Mouse (Mus musculus): ENCODE results near the gene Cflar. TPM values are rescaled to one million over a fixed set of nuclear protein-coding genes. Genes with fewer than 3 reads are reported as not detected.
"Not testable (repeated sequence)": the region's sequence is repeated elsewhere in the genome, so short reads cannot be mapped to it uniquely, and the experiment has no call there.

Gene Cflar
- polyA plus RNA-seq, 1 experiment from 2014 or later = 19.1 TPM

GRCm38 (mm10) chr1:58700580-58701162, 10.6 kb upstream of the Cflar start:
- H3K4me2 ChIP-seq; H3K9me3 ChIP-seq (ENCODE audit: control insufficient read depth, low read length); H3K4me1 ChIP-seq (ENCODE audit: control insufficient read depth, insufficient read depth, low read length); DNase-seq (ENCODE audit: low spot score, missing footprints); H3K9ac ChIP-seq (ENCODE audit: low read length); H3K27ac ChIP-seq (ENCODE audit: low read depth, low read length); H3K27me3 ChIP-seq (ENCODE audit: control insufficient read depth, insufficient read depth, low read length); H3K36me3 ChIP-seq (ENCODE audit: control insufficient read depth, insufficient read depth, low read length); ATAC-seq (ENCODE audit: low FRiP score); H3K4me3 ChIP-seq (ENCODE audit: low read depth, low read length): not testable (repeated sequence)
- WGBS = 86% methylated on average over 4 of the region's 5 CpGs

GRCm38 (mm10) chr1:58710043-58710442, 1.3 kb upstream of the Cflar start:
- not testable (repeated sequence) for H3K9me3 ChIP-seq (ENCODE audit: control insufficient read depth, low read length); ATAC-seq (ENCODE audit: low FRiP score); H3K4me1 ChIP-seq (ENCODE audit: control insufficient read depth, insufficient read depth, low read length); H3K27ac ChIP-seq (ENCODE audit: low read depth, low read length); H3K27me3 ChIP-seq (ENCODE audit: control insufficient read depth, insufficient read depth, low read length); DNase-seq (ENCODE audit: low spot score, missing footprints); H3K36me3 ChIP-seq (ENCODE audit: control insufficient read depth, insufficient read depth, low read length); H3K9ac ChIP-seq (ENCODE audit: low read length); H3K4me3 ChIP-seq (ENCODE audit: low read depth, low read length); H3K4me2 ChIP-seq
- 88% methylated on average over 1 of the region's 1 CpGs for WGBS

- no peaks in the 10 kb centered on the region for H3K27me3 ChIP-seq (ENCODE audit: control insufficient read depth, insufficient read depth, low read length)
- DNase-seq (ENCODE audit: low spot score, missing footprints) = no peak
- WGBS = 53% methylated on average over 10 of the region's 10 CpGs
- peak overlapping the region; percentile 75 for H3K27ac ChIP-seq (ENCODE audit: low read depth, low read length)
- H3K9me3 ChIP-seq (ENCODE audit: control insufficient read depth, low read length) = no peaks in the 10 kb centered on the region
- no peak for ATAC-seq (ENCODE audit: low FRiP score)
- H3K4me1 ChIP-seq (ENCODE audit: control insufficient read depth, insufficient read depth, low read length) = peaks cover 7% of the 10 kb centered on the region; the same call in 1 of the 2 replicates
- H3K36me3 ChIP-seq (ENCODE audit: control insufficient read depth, insufficient read depth, low read length) = no peaks in the 10 kb centered on the region
- peak overlapping the region; percentile 56 for H3K4me3 ChIP-seq (ENCODE audit: low read depth, low read length)
- peak overlapping the region; percentile 88 for H3K9ac ChIP-seq (ENCODE audit: low read length)
- H3K4me2 ChIP-seq = peak overlapping the region; percentile 66
These were observed 470 bp upstream of the Cflar start for GRCm38 (mm10) chr1:58710711-58711364.

- H3K9me3 ChIP-seq (ENCODE audit: control insufficient read depth, low read length) = no peaks in the 10 kb centered on the region
- peak overlapping the region; percentile 75; the same call in 1 of the 2 replicates for H3K27ac ChIP-seq (ENCODE audit: low read depth, low read length)
- WGBS = 3% methylated on average over 14 of the region's 17 CpGs
- H3K36me3 ChIP-seq (ENCODE audit: control insufficient read depth, insufficient read depth, low read length) = no peaks in the 10 kb centered on the region
- DNase-seq (ENCODE audit: low spot score, missing footprints) (peak; percentile 90), ATAC-seq (ENCODE audit: low FRiP score) (peak; percentile 79)
- H3K4me2 ChIP-seq = peak overlapping the region; percentile 66
- peak overlapping the region; percentile 56 for H3K4me3 ChIP-seq (ENCODE audit: low read depth, low read length)
- no peaks in the 10 kb centered on the region for H3K27me3 ChIP-seq (ENCODE audit: control insufficient read depth, insufficient read depth, low read length)
- H3K9ac ChIP-seq (ENCODE audit: low read length) = peak overlapping the region; percentile 88
- H3K4me1 ChIP-seq (ENCODE audit: control insufficient read depth, insufficient read depth, low read length) = peaks cover 7% of the 10 kb centered on the region; the same call in 1 of the 2 replicates
These were observed 1.1 kb downstream of the Cflar start for GRCm38 (mm10) chr1:58712076-58713061.

- peak; percentile 97 for DNase-seq (ENCODE audit: low spot score, missing footprints)
- peak overlapping the region; percentile 76 for H3K9ac ChIP-seq (ENCODE audit: low read length)
- H3K27ac ChIP-seq (ENCODE audit: low read depth, low read length) = peak overlapping the region; percentile 42; the same call in 1 of the 2 replicates
- H3K4me1 ChIP-seq (ENCODE audit: control insufficient read depth, insufficient read depth, low read length) = peaks cover 7% of the 10 kb centered on the region; the same call in 1 of the 2 replicates
- peak overlapping the region; percentile 66 for H3K4me2 ChIP-seq
- H3K36me3 ChIP-seq (ENCODE audit: control insufficient read depth, insufficient read depth, low read length) = no peaks in the 10 kb centered on the region
- WGBS = 3% methylated on average over 31 of the region's 31 CpGs
- peak overlapping the region; percentile 56 for H3K4me3 ChIP-seq (ENCODE audit: low read depth, low read length)
- ATAC-seq (ENCODE audit: low FRiP score) = peak; percentile 22; the same call in 1 of the 2 replicates
- no peaks in the 10 kb centered on the region for H3K27me3 ChIP-seq (ENCODE audit: control insufficient read depth, insufficient read depth, low read length)
- H3K9me3 ChIP-seq (ENCODE audit: control insufficient read depth, low read length) = no peaks in the 10 kb centered on the region
These were observed 2.0 kb downstream of the Cflar start for GRCm38 (mm10) chr1:58713081-58713892.

GRCm38 (mm10) chr1:58713893-58714231, 2.6 kb downstream of the Cflar start:
- ATAC-seq (ENCODE audit: low FRiP score) = no peak
- no peak for DNase-seq (ENCODE audit: low spot score, missing footprints)
- H3K9ac ChIP-seq (ENCODE audit: low read length) = peak overlapping the region; percentile 76
- peak overlapping the region; percentile 56 for H3K4me3 ChIP-seq (ENCODE audit: low read depth, low read length)
- peaks cover 7% of the 10 kb centered on the region; the same call in 1 of the 2 replicates for H3K4me1 ChIP-seq (ENCODE audit: control insufficient read depth, insufficient read depth, low read length)
- WGBS = 55% methylated on average over 4 of the region's 4 CpGs
- no peaks in the 10 kb centered on the region for H3K36me3 ChIP-seq (ENCODE audit: control insufficient read depth, insufficient read depth, low read length)
- no peaks in the 10 kb centered on the region for H3K9me3 ChIP-seq (ENCODE audit: control insufficient read depth, low read length)
- H3K4me2 ChIP-seq = peak overlapping the region; percentile 66
- H3K27ac ChIP-seq (ENCODE audit: low read depth, low read length) = no peak overlapping the region
- no peaks in the 10 kb centered on the region for H3K27me3 ChIP-seq (ENCODE audit: control insufficient read depth, insufficient read depth, low read length)

- DNase-seq (ENCODE audit: low spot score, missing footprints) (no peak), ATAC-seq (ENCODE audit: low FRiP score) (no peak)
- Histone ChIP-seq H3K36me3 (ENCODE audit: control insufficient read depth, insufficient read depth, low read length) (no peaks in the 10 kb centered on the region), H3K9ac (ENCODE audit: low read length) (no peak overlapping the region), H3K4me3 (ENCODE audit: low read depth, low read length) (peak overlapping the region; percentile 56; the same call in 1 of the 2 replicates), H3K27ac (ENCODE audit: low read depth, low read length) (no peak overlapping the region), H3K4me2 (peak overlapping the region; percentile 66; the same call in 1 of the 2 replicates), H3K27me3 (ENCODE audit: control insufficient read depth, insufficient read depth, low read length) (no peaks in the 10 kb centered on the region), H3K9me3 (ENCODE audit: control insufficient read depth, low read length) (no peaks in the 10 kb centered on the region), H3K4me1 (ENCODE audit: control insufficient read depth, insufficient read depth, low read length) (peaks cover 7% of the 10 kb centered on the region; the same call in 1 of the 2 replicates)
- WGBS = 89% methylated on average over 1 of the region's 1 CpGs
These were observed 3.1 kb downstream of the Cflar start for GRCm38 (mm10) chr1:58714361-58714760.

GRCm38 (mm10) chr1:58715536-58715935, 4.2 kb downstream of the Cflar start:
- DNase-seq (ENCODE audit: low spot score, missing footprints) = no peak
- no peaks in the 10 kb centered on the region for H3K9me3 ChIP-seq (ENCODE audit: control insufficient read depth, low read length)
- H3K4me3 ChIP-seq (ENCODE audit: low read depth, low read length) = no peak overlapping the region
- no peaks in the 10 kb centered on the region for H3K36me3 ChIP-seq (ENCODE audit: control insufficient read depth, insufficient read depth, low read length)
- H3K4me2 ChIP-seq = no peak overlapping the region
- H3K4me1 ChIP-seq (ENCODE audit: control insufficient read depth, insufficient read depth, low read length) = peaks cover 7% of the 10 kb centered on the region; the same call in 1 of the 2 replicates
- no peak for ATAC-seq (ENCODE audit: low FRiP score)
- H3K9ac ChIP-seq (ENCODE audit: low read length) = no peak overlapping the region
- no peak overlapping the region for H3K27ac ChIP-seq (ENCODE audit: low read depth, low read length)
- no peaks in the 10 kb centered on the region for H3K27me3 ChIP-seq (ENCODE audit: control insufficient read depth, insufficient read depth, low read length)
